Mouse (Mus musculus): Measurements from ENCODE around the gene Ptprd. TPM values are rescaled to one million over a fixed set of nuclear protein-coding genes. Genes with fewer than 3 reads are reported as not detected.

Ptprd gene
- polyA plus RNA-seq, 1 experiment from 2014 or later: 14.5 TPM

DNA sequence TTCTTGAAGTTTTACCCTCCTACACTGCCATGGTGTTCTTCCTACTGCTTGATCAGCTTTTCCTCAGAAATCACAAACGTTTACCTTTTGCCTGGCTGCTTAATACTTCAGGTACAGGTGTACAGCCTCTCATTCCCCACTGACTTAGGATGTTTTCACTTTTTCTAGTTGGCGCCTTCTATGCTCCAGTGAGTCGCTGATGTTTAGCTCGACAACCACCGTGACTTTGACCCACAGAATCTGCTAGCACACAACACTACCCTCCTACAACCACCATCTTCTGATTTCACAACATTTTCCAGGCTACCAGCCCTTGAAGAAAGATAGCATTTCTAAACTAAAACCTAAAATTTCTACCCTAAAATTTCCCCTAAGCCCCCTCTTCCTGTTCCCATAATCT, 1794.1 kb downstream of the Ptprd start:
- H3K4me1 ChIP-seq (replicated peaks; ENCODE audit: insufficient read depth, low read length): no peaks in the 10 kb centered on the region
- H3K27ac ChIP-seq: no peak overlapping the region
- 92% methylated on average over 5 of the region's 5 CpGs for WGBS
- H3K36me3 ChIP-seq (ENCODE audit: insufficient read depth, low read length): no peaks in the 10 kb centered on the region
- ATAC-seq (replicated peaks; ENCODE audit: low FRiP score, low read depth) (no peak), DNase-seq (ENCODE audit: low spot score) (no peak)
- H3K9ac ChIP-seq (ENCODE audit: low read depth, low read length): no peak overlapping the region
- H3K4me3 ChIP-seq (replicated peaks; ENCODE audit: low read depth, low read length): no peak overlapping the region
- H3K27me3 ChIP-seq (ENCODE audit: insufficient read depth, low read length): no peaks in the 10 kb centered on the region
- H3K4me2 ChIP-seq (ENCODE audit: low read length): no peak overlapping the region
- TF ChIP-seq CTCF (IDR thresholded peaks at IDR 0.05; ENCODE audit: low read depth): no peak
- no peaks in the 10 kb centered on the region for H3K9me3 ChIP-seq (replicated peaks; ENCODE audit: low read length)

DNA sequence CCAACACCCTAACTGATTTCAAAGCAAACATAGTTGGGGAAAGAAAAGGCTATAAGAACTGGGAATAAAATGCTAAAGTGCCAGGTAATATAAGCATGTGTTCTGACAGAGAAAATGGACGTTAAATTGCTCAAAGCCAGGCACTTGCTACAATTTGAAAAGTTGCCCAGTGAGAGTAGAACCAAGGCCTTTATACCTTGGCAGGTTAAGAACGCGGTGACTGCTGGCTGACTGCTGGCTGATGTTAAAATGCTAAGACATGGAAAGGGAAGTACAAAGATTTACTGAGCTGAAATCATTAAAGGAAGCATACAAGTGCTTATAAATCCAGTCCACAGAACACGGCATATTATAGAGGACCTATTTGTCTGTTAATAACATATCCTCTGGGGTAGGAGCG, 1796.1 kb downstream of the Ptprd start:
- DNase-seq (ENCODE audit: low spot score) (no peak), ATAC-seq (replicated peaks; ENCODE audit: low FRiP score, low read depth) (no peak)
- no peaks in the 10 kb centered on the region for H3K9me3 ChIP-seq (replicated peaks; ENCODE audit: low read length)
- no peaks in the 10 kb centered on the region for H3K27me3 ChIP-seq (ENCODE audit: insufficient read depth, low read length)
- no peak overlapping the region for H3K4me3 ChIP-seq (replicated peaks; ENCODE audit: low read depth, low read length)
- no peaks in the 10 kb centered on the region for H3K36me3 ChIP-seq (ENCODE audit: insufficient read depth, low read length)
- no peak overlapping the region for H3K9ac ChIP-seq (ENCODE audit: low read depth, low read length)
- no peak overlapping the region for H3K4me2 ChIP-seq (ENCODE audit: low read length)
- TF ChIP-seq CTCF (IDR thresholded peaks at IDR 0.05; ENCODE audit: low read depth): no peak
- no peaks in the 10 kb centered on the region for H3K4me1 ChIP-seq (replicated peaks; ENCODE audit: insufficient read depth, low read length)
- H3K27ac ChIP-seq: no peak overlapping the region
- 73% methylated on average over 5 of the region's 5 CpGs for WGBS

DNA sequence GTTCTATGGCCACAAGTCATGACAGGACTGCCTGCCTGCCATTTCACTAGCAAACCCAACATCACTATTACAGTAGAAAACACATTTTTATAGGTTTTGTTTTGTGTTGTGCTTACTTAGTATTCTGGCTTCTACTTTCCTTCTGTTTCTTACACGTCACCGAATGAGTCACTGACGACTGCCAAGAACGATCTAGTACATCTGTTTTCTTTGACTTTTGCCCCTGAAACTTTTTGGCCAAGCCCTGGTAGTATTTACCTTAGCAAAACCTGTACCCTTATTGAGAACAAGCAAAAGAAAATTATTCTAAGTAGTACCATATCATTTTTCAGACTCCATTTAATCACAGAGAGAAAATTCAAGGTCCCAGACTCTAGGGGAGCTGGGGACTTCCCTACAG, 1797.2 kb downstream of the Ptprd start:
- TF ChIP-seq CTCF (IDR thresholded peaks at IDR 0.05; ENCODE audit: low read depth): no peak
- Histone ChIP-seq H3K27me3 (ENCODE audit: insufficient read depth, low read length) (no peaks in the 10 kb centered on the region), H3K9ac (ENCODE audit: low read depth, low read length) (no peak overlapping the region), H3K4me1 (replicated peaks; ENCODE audit: insufficient read depth, low read length) (no peaks in the 10 kb centered on the region), H3K4me2 (ENCODE audit: low read length) (no peak overlapping the region), H3K9me3 (replicated peaks; ENCODE audit: low read length) (no peaks in the 10 kb centered on the region), H3K27ac (no peak overlapping the region), H3K36me3 (ENCODE audit: insufficient read depth, low read length) (no peaks in the 10 kb centered on the region), H3K4me3 (replicated peaks; ENCODE audit: low read depth, low read length) (no peak overlapping the region)
- ATAC-seq (replicated peaks; ENCODE audit: low FRiP score, low read depth): no peak
- DNase-seq (ENCODE audit: low spot score): no peak
- WGBS: 71% methylated on average over 4 of the region's 4 CpGs

DNA sequence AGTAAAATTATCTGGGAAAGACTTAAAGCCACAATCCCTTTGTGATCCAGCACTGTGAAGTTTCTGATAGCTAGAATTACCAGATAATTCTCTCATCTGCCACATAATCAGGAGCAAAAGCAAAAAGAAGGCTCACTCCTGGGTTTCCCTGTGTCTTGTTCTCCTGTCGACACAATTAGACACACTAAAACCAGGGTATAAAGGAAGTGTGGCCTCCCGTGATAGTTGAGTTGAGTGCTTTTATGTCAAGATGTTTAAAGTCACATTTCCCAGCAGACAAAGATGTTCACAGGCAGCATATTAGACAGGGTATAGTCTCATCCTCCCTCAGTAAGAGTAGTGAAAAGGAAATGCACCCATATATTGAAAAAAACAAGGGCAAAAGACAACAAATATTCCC, 1801.7 kb downstream of the Ptprd start:
- no peaks in the 10 kb centered on the region for H3K27me3 ChIP-seq (ENCODE audit: insufficient read depth, low read length)
- 40% methylated on average over 2 of the region's 2 CpGs for WGBS
- no peak overlapping the region for H3K27ac ChIP-seq
- H3K36me3 ChIP-seq (ENCODE audit: insufficient read depth, low read length): no peaks in the 10 kb centered on the region
- TF ChIP-seq CTCF (IDR thresholded peaks at IDR 0.05; ENCODE audit: low read depth): no peak
- ATAC-seq (replicated peaks; ENCODE audit: low FRiP score, low read depth) (no peak), DNase-seq (ENCODE audit: low spot score) (no peak)
- no peak overlapping the region for H3K4me3 ChIP-seq (replicated peaks; ENCODE audit: low read depth, low read length)
- H3K4me2 ChIP-seq (ENCODE audit: low read length): no peak overlapping the region
- no peaks in the 10 kb centered on the region for H3K9me3 ChIP-seq (replicated peaks; ENCODE audit: low read length)
- no peaks in the 10 kb centered on the region for H3K4me1 ChIP-seq (replicated peaks; ENCODE audit: insufficient read depth, low read length)
- H3K9ac ChIP-seq (ENCODE audit: low read depth, low read length): no peak overlapping the region

DNA sequence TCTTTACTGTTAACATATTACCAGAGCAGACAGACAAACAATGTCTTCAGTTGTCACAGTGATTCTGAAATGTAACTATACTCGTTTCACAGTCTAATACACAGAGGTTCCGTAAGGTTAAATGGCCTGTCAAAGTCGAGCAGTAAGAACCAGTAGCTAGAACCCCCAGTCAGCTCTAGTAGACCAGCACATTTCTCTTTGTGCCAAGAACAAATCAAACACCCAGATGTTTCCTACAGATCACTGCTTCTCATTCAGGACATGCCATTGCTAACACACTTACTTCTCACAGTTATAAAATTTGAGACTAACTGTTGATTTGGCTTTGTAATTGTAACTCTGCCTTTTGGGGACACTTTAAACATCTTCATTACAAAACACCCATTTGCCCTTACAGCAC, 1802.6 kb downstream of the Ptprd start:
- Histone ChIP-seq H3K4me2 (ENCODE audit: low read length) (no peak overlapping the region), H3K36me3 (ENCODE audit: insufficient read depth, low read length) (no peaks in the 10 kb centered on the region), H3K9ac (ENCODE audit: low read depth, low read length) (no peak overlapping the region), H3K27me3 (ENCODE audit: insufficient read depth, low read length) (no peaks in the 10 kb centered on the region), H3K9me3 (replicated peaks; ENCODE audit: low read length) (no peaks in the 10 kb centered on the region), H3K4me1 (replicated peaks; ENCODE audit: insufficient read depth, low read length) (no peaks in the 10 kb centered on the region), H3K27ac (no peak overlapping the region), H3K4me3 (replicated peaks; ENCODE audit: low read depth, low read length) (no peak overlapping the region)
- 31% methylated on average over 3 of the region's 3 CpGs for WGBS
- peak; percentile 49 for DNase-seq (ENCODE audit: low spot score)
- no peak for TF ChIP-seq CTCF (IDR thresholded peaks at IDR 0.05; ENCODE audit: low read depth)
- no peak for ATAC-seq (replicated peaks; ENCODE audit: low FRiP score, low read depth)

DNA sequence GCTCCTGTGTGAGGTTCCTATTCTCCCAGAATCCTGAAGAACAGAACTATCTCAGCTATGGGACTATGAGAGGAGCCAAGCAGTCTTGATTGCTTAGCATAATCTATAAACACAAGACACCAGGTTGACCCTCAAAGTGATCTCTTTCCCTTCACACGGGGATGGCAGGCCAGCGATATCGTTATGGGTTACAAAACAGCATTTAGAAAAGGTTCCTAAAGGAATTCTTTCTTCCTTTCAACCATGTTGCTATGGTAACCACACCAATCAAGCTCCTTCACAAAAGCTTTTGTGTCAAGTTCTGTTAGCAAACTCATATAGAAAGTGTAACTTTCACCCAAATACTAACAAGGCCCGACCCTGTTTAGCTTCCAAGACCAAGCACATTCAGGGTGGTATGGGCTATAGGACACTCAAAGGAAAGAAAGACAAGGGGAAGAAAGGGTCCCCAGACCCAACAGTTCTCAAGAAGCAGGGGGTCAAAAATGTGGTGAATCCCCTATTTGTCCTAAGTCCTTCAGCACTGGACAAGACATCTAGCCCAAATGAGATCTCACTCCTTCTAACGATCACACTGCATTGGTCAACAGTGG, 1805.8 kb downstream of the Ptprd start:
- no peaks in the 10 kb centered on the region for H3K36me3 ChIP-seq (ENCODE audit: insufficient read depth, low read length)
- 77% methylated on average over 5 of the region's 5 CpGs for WGBS
- ATAC-seq (replicated peaks; ENCODE audit: low FRiP score, low read depth): no peak
- no peak overlapping the region for H3K4me2 ChIP-seq (ENCODE audit: low read length)
- no peaks in the 10 kb centered on the region for H3K9me3 ChIP-seq (replicated peaks; ENCODE audit: low read length)
- H3K27me3 ChIP-seq (ENCODE audit: insufficient read depth, low read length): no peaks in the 10 kb centered on the region
- no peaks in the 10 kb centered on the region for H3K4me1 ChIP-seq (replicated peaks; ENCODE audit: insufficient read depth, low read length)
- no peak overlapping the region for H3K9ac ChIP-seq (ENCODE audit: low read depth, low read length)
- DNase-seq (ENCODE audit: low spot score): no peak
- H3K27ac ChIP-seq: no peak overlapping the region
- no peak for TF ChIP-seq CTCF (IDR thresholded peaks at IDR 0.05; ENCODE audit: low read depth)
- H3K4me3 ChIP-seq (replicated peaks; ENCODE audit: low read depth, low read length): no peak overlapping the region

DNA sequence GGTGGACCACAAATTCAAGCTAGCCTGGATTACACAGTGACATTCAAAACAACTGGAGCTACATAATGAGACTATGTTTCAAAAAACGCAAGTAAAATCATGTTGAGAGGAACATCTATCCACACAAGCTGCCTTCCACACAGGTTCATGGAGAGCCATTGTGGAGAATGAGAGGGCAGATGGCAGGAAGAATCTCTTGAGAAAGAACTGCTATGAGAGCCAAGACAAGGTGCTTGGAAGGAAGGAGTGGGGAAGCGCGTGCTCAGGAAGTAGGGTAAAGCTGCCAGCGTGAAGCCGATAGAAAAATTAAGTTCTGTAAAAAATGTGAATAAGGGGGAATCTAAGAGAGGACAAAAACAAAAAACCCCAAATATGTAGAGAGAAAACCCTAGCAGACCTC, 1808.5 kb downstream of the Ptprd start:
- H3K4me1 ChIP-seq (replicated peaks; ENCODE audit: insufficient read depth, low read length): no peaks in the 10 kb centered on the region

More for the DNA sequence above, 1808.5 kb downstream of the Ptprd start:
- 89% methylated on average over 5 of the region's 5 CpGs for WGBS
- DNase-seq (ENCODE audit: low spot score) (no peak), ATAC-seq (replicated peaks; ENCODE audit: low FRiP score, low read depth) (no peak)
- Histone ChIP-seq H3K27ac (no peak overlapping the region), H3K36me3 (ENCODE audit: insufficient read depth, low read length) (no peaks in the 10 kb centered on the region), H3K4me3 (replicated peaks; ENCODE audit: low read depth, low read length) (no peak overlapping the region), H3K4me2 (ENCODE audit: low read length) (no peak overlapping the region), H3K27me3 (ENCODE audit: insufficient read depth, low read length) (no peaks in the 10 kb centered on the region), H3K9ac (ENCODE audit: low read depth, low read length) (no peak overlapping the region), H3K9me3 (replicated peaks; ENCODE audit: low read length) (no peaks in the 10 kb centered on the region)
- no peak for TF ChIP-seq CTCF (IDR thresholded peaks at IDR 0.05; ENCODE audit: low read depth)
